Mouse (Mus musculus) frontal cortex, postnatal 36 days (tissue): ENCODE measurements at regions not wholly inside any gene's neighbourhood (a gene's known extent, or its start where the extent isn't known, plus 50 kb on each side); places are given as distances from the start of the nearest gene placed in this dataset.

Source experiments
- DNase-seq, 2 experiments: peaks; one replicate each; pipeline ENCODE4 v3.0.0; 2022; ENCODE audit warnings: low spot score in 2 of 2

DNA sequence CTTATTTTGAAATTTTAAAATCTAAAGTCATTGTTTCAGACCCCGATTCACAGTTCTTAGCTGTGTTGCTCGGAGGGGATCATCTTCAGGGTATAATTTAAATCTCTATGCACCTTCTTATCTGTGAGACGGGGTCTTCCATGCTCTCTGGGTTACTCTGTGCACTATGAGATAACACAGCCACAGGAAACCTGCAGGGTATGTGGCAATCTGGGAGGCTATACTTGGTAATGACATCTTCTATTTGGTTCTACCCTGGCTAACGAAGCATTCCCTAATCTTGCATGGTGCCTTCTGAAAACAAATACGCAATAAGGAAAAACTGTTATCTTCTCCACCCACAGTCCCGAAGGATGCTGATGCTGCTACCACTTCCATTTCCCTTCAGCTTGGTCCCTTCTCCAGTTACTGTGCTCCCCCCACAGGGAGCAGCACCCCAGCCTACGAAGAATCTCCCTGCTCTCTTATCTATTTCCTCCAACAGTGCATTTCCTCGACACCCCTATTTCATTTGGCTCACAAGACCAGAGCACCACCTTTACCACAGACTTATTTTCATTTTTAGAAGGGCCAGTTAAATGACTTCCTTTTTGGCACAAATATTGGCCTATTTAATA, 378.2 kb downstream of the Gm9195 start:
- DNase-seq: no peak

DNA sequence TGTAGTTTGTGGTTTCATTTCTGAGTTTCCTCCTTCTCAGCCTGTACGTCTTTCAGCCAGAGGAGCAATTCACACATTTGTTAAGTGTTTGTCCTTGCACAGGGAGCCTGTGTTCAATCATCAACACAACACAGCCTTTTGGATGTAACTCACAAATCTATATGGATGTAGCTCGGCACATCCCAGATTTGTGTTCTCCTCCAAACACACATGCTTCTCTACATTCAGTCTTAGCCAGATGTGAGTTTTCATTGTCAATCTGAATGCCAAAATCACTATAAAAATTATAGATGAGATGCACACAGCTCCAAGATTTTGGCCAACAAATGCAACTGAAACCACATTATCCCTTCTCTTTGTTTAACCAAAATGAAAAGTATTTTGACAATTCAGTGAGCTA, 380.9 kb downstream of the Gm9195 start:
- DNase-seq: no peak

DNA sequence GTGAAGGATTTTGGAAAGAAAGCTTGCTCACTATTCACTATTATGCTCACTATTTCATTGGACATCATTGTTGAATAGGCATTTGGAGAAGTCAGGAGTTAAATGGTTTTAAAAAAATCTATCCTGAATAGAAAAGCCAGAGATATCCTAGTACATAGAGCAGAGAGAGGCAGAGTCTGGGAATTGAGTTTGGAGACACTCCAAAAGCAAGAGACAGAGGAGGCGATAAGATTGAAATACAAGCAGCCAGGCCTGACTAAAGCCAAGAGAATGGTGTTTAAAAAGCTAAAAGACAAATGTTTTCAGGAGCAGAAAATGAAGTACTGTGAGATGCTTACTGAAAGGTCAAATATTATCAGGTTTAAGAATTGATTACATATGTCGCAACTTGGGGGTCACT, 400.1 kb downstream of the Gm9195 start:
- peak in 1 of 2 experiments; percentile 14 for DNase-seq

DNA sequence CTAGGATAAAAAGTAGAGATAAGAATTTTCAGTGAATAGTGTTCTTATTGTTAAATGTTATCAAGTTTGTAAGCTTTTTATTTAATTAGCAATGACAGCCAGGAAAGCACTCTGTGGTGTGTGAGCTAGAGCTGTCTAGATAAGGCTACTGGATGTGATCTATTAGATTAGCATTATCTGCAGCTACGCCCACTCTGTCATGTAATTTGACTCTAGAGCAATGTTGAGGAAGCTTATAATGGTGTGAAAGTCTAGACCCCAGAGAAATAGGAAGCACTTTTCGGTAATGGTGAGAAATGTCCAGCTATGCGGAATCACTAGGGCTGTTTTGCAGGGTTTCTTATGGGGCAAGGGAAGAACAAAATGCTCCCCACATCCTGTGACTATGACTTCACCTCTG, 410.2 kb downstream of the Gm9195 start:
- DNase-seq: no peak

DNA sequence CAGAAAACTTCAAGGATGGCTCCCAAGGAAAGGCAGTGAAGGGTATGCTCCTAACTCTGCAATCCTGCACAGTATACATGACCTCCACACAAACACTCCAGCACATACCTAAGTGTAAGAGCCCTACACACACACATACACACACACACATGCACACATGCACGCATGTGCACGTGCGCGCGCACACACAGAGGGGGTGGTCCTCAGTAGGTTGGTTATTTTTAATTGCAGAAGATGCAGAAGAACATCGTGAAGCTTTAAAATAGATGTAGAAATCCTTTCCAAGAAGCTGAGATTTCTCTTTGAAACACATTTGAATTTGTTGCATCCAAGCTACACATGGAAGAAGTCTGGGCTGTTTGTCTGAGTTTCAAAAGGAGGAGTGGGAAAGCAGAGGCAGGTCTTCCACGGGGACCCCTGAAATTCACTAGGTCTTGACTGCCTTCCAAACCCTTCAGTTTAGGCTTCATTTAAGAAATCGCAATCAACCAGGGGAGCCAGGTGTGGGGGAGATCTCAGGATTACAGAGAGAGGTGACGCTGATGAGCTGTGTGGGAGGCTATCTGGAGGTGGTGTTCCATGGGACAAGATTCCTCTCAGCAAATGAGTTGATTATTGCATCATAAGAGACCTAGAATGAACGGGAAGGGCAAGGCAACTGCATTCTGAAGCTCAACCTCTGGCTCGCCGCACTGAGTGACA, 427.4 kb downstream of the Gm9195 start:
- DNase-seq: peak; percentile 51 to 63

DNA sequence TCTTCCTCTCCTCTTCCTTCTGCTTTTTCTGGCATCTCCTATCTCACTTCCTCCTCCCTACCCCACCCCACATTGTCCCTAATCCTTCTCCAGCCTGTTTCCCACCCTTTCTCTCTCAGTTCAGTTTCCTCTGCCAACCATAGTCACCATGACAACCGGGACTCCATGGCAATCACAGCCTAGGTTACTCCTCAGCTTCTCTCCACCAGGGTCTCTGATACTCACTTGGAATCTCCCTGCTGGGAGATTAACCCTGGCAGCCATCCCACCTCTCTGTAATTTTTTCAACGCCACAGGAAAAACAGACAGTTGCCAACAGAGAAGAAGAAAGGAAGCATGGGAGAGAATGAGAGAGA, 448.8 kb downstream of the Gm9195 start:
- peak in 1 of 2 experiments; percentile 20 for DNase-seq

DNA sequence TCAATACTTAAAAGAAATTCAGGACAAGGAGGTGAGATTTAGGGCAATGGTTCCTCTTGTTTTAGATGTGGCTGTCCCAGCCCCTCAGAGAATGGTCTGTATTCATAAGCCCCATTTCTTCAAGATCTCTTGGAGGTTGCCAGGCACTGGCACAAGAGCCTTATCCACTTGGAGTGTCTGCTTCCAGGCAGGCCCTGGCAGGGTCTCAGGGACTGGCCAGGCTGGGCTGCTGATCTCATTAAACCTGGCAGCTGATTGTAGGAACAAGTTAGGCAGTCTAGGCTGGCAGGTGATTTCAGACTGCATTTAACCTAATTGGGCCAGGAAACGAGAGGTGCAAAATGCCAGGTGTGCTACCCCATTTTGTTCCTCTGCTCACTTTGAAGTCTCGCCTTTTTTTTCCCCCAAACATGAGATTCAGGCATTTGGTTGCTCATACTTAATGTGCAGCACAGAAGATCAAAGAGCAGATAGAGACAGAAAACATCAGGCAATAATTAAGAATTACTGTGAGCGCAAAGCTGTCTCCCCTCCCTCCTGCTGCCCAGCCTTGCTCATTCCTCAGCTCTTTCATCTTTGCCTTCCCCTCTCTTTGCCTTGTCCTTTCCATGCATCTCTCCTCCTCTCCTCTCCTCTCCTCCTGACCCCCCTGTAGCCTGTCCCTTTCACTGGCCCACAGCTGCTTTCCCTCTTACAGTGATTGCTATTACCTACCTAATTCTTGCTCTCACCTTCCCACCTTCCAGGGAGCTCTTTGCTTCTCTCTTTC, 449.3 kb downstream of the Gm9195 start:
- peak; percentile 27 to 45 for DNase-seq

DNA sequence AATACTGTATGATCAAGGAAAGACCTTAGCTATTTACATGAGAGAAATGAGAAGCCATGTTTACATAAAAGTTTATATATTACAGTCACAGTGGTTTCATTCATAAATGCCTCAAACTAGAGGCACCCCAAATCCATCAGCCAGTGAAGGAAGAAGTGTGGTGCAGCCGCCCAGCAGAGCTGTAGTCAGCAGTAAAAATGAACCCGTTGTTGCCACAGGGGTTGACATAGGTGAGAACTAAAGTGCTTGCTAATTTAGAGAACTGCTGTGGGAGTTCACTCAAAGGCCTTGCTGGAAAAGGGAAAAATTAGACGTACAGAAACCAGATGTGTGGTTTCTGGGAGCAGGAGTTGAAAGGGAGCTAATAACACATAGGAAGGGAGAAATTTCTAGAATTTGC, 461.2 kb downstream of the Gm9195 start:
- DNase-seq: no peak

DNA sequence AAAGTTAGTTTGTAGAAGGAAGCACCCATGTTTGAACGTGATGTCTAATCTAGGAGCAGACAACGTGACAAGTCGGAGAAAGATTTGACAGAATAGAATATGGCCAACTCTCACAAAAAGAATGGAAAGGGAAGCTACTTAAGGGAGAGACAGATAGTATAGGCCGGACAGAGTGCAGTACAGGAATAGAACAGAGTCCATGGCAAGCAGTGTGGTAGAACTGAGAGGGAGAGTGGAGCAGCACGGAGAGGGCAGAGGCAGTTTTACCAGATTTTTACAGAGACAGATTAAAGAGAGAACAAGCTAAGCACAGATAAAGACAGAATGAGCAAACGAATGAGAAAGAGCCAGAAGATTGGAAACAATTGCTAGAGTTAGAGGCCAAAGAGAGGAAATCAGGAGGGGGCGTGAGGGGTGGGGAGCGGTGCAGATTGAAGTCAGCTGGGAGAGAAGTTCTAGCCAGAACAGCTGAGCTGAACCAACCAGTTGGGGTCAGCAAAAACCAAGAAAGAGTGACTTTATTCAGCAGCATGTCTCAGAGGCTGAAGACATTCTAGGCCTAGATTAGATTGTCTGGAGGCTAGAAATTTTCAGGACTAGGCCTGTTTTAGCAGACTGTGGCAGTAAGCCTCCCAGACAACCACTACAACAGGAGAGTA, 464.1 kb downstream of the Gm9195 start:
- DNase-seq: no peak

DNA sequence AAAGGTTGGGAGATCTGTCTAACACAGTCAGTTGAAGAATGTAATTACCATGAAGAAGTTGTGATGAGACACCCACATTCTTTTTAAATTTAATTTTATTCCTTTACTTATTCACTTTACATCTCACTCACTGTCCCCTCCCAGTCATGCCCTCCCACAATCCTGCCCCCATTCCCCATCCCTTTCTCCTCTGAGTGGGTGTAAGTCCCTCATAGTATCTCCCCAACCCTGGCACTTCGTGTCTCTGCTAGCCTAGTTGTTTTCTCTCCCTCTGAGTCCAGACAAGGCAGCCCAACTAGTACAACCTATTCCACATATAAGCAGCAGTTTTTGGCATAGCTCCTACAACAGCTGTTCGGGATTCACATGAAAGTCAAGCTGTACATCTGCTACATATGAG, 487.3 kb downstream of the Gm9195 start:
- peak in 1 of 2 experiments; percentile 8 for DNase-seq

DNA sequence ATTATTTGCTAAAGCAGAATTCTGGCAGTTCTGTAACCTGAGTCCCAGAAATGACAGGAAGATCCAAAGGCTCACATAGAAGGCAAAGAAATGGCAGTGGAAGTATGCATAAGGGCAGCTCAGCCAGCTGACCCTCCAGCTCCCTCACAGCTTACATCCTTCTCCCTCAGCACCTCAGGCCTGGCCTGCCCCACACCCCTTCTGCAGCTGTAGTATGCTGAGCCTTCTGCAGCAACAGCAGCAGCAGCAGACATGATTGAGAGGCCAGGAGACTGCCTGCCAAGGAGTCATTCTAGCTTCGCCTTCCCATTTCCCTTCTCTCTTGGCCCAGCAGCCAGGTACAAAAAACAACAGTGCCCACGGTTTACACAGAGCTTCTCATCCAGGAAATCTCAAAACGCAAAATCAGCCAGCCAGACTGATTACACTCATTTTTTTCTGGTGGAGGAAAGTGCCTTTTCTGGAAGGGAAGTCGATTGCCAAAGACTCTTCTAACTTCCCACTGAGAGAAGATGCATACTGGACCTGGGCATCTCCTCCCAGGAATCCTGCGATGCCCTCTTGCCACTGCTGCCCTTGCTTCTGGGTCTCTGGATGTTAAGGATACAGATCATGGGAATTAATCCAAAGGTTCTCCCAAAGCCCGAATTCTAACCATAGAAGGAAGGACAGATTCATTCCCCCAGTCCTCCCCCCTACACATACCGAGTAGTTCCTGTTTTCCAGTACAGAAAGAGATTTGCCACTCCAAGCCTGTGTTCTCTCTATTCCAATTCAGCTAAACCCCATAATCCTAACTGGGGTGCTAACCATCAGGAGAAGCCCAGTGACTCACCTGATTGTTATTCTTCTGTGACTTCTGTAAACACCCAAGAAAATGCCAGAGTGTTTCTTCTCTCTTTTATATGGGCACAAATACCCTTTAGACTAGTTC, 489.2 kb downstream of the Gm9195 start:
- DNase-seq: peak; percentile 19 to 22

DNA sequence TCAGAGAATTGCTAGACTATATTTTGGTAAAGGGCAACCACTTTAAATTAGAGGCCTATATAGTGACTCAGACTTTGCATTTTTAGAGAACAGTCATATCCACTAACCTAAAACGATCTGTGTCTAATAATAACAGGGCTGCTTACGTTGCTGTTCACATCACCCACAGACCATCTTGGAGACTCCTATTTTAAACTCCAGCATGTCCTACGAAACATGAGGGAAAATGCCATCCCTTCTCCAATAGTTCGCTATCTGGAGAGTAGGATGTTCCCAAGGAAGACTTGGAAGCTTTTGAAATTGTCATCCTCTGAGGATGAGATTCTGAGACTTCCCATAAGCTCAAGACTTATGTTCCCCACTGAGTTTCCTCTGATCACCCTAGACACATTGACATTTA, 518.6 kb downstream of the Gm9195 start:
- DNase-seq: peak in 1 of 2 experiments; percentile 53

DNA sequence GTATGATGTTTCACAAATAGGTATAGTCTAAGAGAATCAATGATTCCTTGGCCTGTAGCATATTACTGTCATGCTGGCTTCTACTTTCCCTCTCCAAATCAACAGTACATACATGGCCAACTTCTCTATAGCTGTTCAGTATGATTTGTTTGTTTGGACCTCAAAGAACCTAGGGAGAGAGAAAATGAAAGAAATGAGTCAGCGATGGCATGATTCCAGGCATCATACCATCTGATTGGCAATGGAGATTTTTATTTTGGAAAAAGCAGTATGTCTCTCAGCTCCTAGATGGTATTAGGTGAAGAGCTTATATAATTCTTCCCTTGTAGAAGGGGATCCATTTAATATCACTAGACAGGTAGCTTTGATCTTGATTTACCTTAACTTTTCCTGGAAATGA, 519.1 kb downstream of the Gm9195 start:
- no peak for DNase-seq

DNA sequence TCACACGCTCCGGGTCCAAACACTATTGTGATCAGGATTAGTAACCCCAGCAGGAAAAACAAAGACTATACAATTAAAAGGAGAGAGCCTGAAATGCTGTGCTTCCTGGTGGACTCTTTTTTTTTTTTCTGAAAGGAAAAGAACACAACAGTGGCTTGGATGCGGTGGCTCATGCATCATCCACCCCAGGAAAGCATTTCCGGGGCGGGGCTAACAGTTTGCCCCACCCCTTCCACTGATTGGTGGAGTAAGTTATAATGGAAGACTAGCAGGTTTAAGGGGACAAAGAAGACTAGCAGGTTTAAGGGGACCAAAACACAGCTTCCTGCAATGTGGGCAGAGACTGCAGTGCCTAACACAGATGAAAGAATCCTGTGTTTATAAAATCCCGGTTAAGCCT, 524.0 kb downstream of the Gm9195 start:
- DNase-seq: no peak

DNA sequence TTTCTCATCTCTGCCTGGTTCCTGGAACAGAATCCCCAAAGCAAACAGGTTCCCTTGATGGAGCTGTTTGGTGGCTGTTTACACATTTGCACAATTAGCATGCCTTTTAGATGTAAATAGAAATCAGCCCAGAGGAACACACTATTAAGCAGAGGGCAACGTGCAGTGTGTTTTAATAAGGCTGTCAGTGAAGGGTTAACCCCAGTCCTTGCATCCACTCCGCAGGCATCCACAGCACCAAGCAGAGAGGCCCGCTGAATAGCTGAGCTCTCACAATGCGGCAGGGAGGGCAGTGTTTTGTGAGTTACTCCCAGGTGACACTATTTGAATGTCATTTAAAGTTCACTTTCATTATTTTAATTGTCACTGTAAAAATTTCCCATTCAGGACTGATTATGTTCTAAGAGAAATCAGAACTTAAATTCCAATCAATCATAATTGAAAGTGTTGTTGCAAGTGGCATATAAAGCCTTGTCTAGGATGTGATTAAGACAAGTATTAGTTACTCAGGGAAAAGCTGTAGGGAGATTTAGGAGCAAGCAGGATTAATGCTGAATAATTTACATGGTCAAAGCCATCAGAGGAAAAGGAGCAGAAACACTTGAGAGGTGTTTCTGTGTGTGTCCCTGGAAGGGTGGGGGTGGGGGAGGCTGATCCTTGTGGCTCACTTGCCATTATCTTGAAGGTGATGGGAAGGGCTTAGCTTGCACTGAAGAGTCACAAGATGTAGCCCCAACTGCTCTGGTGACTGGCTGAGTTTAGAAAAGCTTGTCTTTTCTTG, 528.1 kb downstream of the Gm9195 start:
- no peak for DNase-seq

DNA sequence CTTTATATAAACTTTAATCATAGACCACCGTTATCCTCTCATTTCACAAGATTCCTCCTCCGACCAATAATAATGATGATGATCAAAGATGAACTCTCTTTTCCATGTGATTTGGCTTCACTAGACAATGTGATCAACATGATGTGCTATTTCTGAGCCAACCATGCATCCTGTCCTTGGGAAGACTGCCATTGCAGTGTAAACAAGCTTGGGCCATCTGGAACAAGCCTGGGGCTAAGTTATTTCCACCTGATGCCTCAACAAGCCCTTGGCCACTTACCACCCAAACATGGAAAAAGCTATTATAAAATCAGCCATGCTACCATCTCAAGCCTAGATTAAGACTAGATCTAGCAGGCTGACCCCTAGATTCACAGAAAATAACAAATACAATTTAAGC, 542.9 kb downstream of the Gm9195 start:
- no peak for DNase-seq

DNA sequence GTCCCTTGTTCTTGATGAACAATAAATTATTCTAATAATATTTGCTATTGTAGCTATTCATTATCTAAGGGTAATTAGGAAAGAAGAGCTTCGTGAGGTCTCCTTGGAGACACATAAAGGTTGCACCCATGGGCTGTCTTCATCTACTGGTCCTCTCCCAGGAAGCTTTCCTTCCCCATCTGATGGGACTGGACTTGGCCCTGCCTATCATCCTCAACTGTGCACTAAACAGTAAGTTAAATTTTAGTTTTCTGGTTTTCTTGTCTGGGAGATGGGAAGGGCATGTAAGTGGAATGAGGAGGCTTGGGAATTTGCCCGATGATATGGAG, 554.5 kb downstream of the Gm9195 start:
- no peak for DNase-seq

DNA sequence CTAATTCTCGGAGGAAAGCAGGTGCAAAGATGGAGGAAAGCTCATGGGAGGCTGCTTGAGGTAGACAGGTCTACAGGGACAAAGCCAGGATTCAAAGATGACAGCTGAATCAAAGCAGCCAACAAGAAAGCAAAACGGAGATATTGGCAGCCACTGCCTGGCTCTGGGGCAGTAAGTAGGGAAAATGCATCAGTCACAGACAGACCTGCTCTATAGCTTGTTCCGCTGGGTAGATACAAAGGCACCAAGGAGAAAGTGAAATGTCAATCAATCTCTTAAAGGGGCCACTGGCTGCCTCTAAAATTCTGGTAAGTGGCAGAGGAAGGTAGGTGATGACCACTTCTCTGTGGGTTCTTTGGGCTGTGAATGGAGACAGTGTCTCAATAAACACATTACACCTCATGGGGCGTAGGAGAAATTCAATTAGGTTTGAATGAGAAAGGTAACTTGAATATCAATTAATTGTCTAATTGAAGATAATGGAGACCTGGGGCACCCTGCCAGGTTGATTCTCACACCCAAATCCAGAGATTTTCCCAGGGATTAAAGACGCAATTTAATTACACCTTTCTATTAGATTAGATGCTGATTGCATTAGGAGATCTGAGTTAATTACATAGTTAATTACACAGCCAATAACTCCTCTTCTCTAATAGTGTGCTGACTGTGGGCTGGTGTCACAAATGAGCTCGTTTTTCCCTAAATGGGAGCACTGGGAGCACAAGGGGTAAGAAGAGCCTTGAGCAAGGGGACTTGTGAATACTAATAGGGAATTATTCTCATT, 555.1 kb downstream of the Gm9195 start:
- no peak for DNase-seq

DNA sequence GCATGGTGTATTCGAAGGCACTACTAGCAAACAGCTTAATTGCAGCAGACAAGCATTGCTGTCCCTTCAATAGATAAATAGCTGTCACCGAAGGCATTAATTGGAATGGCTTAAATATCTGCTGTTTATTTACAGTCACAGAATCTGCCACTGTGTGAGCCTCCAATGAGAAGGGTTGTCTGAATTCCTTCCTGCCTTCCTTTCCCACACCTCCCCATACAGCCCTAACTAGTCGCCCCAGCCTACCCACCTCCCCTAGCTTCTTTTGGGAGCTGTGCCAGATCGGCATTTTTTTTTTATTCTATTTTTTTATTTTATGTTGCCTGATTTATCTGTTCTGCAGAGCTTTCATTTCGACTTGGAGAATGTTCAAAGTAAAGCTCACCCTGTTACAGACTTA, 575.7 kb downstream of the Gm9195 start:
- DNase-seq: no peak

DNA sequence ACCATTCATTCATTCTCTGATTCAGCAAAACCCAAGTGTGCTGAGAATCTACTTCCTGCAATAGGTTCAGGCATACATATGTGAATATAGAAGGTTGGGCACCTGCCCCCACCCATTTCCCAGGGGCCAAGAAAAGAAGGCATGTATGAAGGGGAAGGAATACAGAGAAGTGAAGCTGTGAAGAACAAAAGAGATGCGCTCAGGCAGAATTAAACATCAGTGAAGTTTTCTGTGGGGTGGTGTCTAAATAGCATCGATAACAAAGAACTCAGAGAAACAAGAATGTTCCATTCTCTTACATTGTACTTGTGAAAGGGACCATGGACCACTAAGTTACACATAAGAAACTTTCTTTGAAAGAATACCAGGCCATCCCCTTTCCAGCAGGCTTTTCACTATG, 580.7 kb downstream of the Gm9195 start:
- no peak for DNase-seq
